Mouse (Mus musculus): ENCODE results near the gene Wwc2. TPM values are rescaled to one million over a fixed set of nuclear protein-coding genes. Genes with fewer than 3 reads are reported as not detected.

Wwc2 gene
- polyA plus RNA-seq, 1 experiment, result 8.7 TPM

DNA sequence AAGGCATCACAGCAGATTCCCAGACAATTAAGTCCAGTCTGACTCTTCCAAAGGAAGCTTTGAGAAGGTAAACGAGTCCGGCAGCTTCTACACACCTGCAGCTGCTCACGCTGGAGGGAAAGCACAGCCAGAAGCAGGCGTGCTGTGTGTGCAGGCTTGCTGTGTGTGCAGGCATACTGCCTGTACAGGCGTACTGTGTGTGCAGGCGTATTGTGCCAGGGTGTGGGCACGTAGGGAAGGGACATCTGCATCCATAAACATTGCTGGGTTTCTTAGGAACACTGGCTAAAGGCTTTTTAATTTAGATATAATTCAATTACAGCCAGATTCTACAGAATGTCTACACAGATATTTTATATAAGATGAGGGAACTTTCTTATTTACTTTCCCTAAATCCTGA is 59.4 kb downstream of the Wwc2 start:
- no peak overlapping the region for H3K27ac ChIP-seq (ENCODE audit: insufficient read depth, low read depth, low read length)
- no peak for TF ChIP-seq POLR2A (IDR thresholded peaks at IDR 0.05; ENCODE audit: borderline replicate concordance, low read depth, low read length)
- no peak for TF ChIP-seq CTCF (IDR thresholded peaks at IDR 0.05; ENCODE audit: low read depth, low read length)
- H3K4me3 ChIP-seq (ENCODE audit: insufficient read depth, low read length), result no peak overlapping the region

GRCm38 (mm10) chr8:47929615-47930014 is 61.1 kb downstream of the Wwc2 start:
- TF ChIP-seq POLR2A (IDR thresholded peaks at IDR 0.05; ENCODE audit: borderline replicate concordance, low read depth, low read length) (no peak), CTCF (IDR thresholded peaks at IDR 0.05; ENCODE audit: low read depth, low read length) (no peak)
- H3K4me3 ChIP-seq (ENCODE audit: insufficient read depth, low read length), result no peak overlapping the region

More for the DNA sequence above, 59.4 kb downstream of the Wwc2 start:
- H3K4me1 ChIP-seq (ENCODE audit: control insufficient read depth, insufficient read depth, low read length), result no peaks in the 10 kb centered on the region

GRCm38 (mm10) chr8:47928604-47929185 is 62.0 kb downstream of the Wwc2 start:
- TF ChIP-seq CTCF (IDR thresholded peaks at IDR 0.05; ENCODE audit: low read depth, low read length) (no peak), POLR2A (IDR thresholded peaks at IDR 0.05; ENCODE audit: borderline replicate concordance, low read depth, low read length) (no peak)
- no peak overlapping the region for H3K27ac ChIP-seq (ENCODE audit: insufficient read depth, low read depth, low read length)
- no peak overlapping the region for H3K4me3 ChIP-seq (ENCODE audit: insufficient read depth, low read length)
- no peaks in the 10 kb centered on the region for H3K4me1 ChIP-seq (ENCODE audit: control insufficient read depth, insufficient read depth, low read length)

More at GRCm38 (mm10) chr8:47929615-47930014, 61.1 kb downstream of the Wwc2 start:
- H3K4me1 ChIP-seq (ENCODE audit: control insufficient read depth, insufficient read depth, low read length), result no peaks in the 10 kb centered on the region
- no peak overlapping the region for H3K27ac ChIP-seq (ENCODE audit: insufficient read depth, low read depth, low read length)

GRCm38 (mm10) chr8:47924921-47925320 is 65.8 kb downstream of the Wwc2 start:
- no peak for TF ChIP-seq CTCF (IDR thresholded peaks at IDR 0.05; ENCODE audit: low read depth, low read length)
- TF ChIP-seq POLR2A (IDR thresholded peaks at IDR 0.05; ENCODE audit: borderline replicate concordance, low read depth, low read length), result no peak

GRCm38 (mm10) chr8:47922816-47923215 is 67.9 kb downstream of the Wwc2 start:
- TF ChIP-seq POLR2A (IDR thresholded peaks at IDR 0.05; ENCODE audit: borderline replicate concordance, low read depth, low read length), result no peak
- no peak overlapping the region for H3K4me3 ChIP-seq (ENCODE audit: insufficient read depth, low read length)
- H3K4me1 ChIP-seq (ENCODE audit: control insufficient read depth, insufficient read depth, low read length), result peaks cover 1% of the 10 kb centered on the region; the same call in 1 of the 2 replicates
- H3K27ac ChIP-seq (ENCODE audit: insufficient read depth, low read depth, low read length), result no peak overlapping the region

More at GRCm38 (mm10) chr8:47924921-47925320, 65.8 kb downstream of the Wwc2 start:
- Histone ChIP-seq H3K4me3 (ENCODE audit: insufficient read depth, low read length) (no peak overlapping the region), H3K27ac (ENCODE audit: insufficient read depth, low read depth, low read length) (no peak overlapping the region), H3K4me1 (ENCODE audit: control insufficient read depth, insufficient read depth, low read length) (no peaks in the 10 kb centered on the region)

DNA sequence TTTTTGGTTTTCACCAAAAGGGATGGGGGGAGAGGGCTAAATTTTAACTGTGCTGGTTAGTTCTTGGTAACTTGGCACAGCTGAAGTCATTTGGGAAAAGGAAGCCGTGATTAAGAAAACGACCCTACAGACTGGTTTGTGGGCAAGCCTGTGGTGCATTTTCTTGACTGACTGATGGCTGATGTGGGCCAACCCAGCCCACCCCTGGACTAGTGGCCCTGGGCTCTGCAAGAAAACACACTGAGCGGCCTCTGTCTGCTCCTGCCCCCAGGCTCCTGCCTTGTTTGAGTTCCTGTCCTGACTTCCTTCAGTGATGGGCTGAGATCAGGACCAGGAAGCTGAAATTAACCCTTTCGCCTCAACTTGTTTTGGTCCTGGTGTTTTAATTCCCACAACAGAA is 68.7 kb downstream of the Wwc2 start:
- H3K27ac ChIP-seq (ENCODE audit: insufficient read depth, low read depth, low read length), result no peak overlapping the region
- H3K4me3 ChIP-seq (ENCODE audit: insufficient read depth, low read length), result no peak overlapping the region
- peaks cover 7% of the 10 kb centered on the region for H3K4me1 ChIP-seq (ENCODE audit: control insufficient read depth, insufficient read depth, low read length)
- no peak for TF ChIP-seq POLR2A (IDR thresholded peaks at IDR 0.05; ENCODE audit: borderline replicate concordance, low read depth, low read length)
- TF ChIP-seq CTCF (IDR thresholded peaks at IDR 0.05; ENCODE audit: low read depth, low read length), result no peak

DNA sequence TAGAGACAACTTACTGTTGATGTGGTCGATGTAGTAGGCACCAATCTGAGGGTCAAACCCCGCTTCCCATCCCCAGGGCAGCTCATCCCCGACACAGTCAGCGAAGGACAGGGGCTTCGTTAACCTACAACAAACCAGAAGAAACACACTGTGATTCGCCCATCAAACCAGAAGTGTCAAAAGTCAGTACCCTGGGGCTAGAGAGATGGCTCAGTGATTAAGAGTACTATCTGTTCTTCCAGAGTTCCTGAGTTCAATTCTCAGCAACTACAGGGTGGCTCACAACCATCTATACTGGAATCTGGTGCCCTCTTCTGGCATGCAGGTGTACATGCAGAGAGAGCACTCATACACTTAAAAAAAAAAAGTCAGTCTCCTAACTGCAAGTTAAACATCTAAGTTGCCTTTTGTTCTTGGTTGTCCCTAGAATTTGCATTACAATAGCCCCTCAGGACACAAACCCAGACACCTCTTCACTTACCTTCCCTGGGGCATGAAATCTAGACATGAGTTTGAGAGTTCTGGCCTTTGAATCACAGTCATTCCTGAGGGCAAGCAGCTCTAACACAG is 70.1 kb downstream of the Wwc2 start:
- peaks cover 12% of the 10 kb centered on the region for H3K4me1 ChIP-seq (ENCODE audit: control insufficient read depth, insufficient read depth, low read length)
- no peak overlapping the region for H3K27ac ChIP-seq (ENCODE audit: insufficient read depth, low read depth, low read length)
- H3K4me3 ChIP-seq (ENCODE audit: insufficient read depth, low read length), result no peak overlapping the region
- TF ChIP-seq POLR2A (IDR thresholded peaks at IDR 0.05; ENCODE audit: borderline replicate concordance, low read depth, low read length) (no peak), CTCF (IDR thresholded peaks at IDR 0.05; ENCODE audit: low read depth, low read length) (no peak)

DNA sequence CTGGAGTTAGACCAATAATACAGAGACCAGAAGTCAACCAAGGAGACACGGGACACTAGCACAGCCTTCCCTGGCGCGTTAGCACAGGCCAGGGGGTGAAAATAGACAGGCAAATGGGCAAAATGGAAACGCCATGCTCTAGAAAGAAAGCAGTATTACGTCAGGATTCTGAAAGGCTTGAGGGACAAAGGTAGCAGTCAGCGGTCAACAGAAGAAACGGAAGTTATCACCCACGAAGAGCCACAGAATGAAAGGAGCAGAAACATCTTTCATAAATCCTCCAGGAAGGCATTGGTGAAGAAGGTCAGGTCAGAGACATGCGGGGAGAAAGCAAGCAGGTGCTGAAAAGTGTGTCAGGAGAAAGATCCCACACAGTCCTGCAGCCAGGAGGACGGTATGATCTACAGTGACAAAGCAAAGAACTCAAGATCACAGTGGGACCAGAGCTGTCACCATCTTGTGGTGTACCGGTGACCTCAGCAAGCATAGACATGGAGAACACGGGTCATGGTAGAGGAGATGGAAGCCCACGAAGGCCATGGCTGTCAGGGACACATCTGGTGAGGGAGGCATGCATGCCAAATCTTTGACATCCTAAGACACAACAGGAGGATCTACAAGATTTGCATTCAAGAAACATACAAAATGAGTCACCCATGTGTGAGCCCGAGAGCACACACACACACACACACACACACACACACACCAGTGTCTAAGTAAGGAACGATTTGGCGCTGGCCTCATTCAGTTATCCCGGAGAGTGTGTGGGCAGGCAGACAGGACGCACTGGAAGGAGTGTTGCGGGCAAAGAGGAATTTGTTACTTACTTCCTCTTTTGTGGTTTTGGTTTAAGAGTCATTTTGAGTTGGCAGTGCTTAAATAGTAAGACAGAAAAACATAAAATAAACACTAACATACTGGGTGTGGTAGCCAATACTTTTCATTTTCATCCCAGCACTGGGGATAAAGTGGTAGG is 73.4 kb downstream of the Wwc2 start:
- no peak overlapping the region for H3K27ac ChIP-seq (ENCODE audit: insufficient read depth, low read depth, low read length)
- TF ChIP-seq CTCF (IDR thresholded peaks at IDR 0.05; ENCODE audit: low read depth, low read length) (no peak), POLR2A (IDR thresholded peaks at IDR 0.05; ENCODE audit: borderline replicate concordance, low read depth, low read length) (no peak)
- peaks cover 12% of the 10 kb centered on the region for H3K4me1 ChIP-seq (ENCODE audit: control insufficient read depth, insufficient read depth, low read length)
- no peak overlapping the region for H3K4me3 ChIP-seq (ENCODE audit: insufficient read depth, low read length)

- Histone ChIP-seq H3K27ac (ENCODE audit: insufficient read depth, low read depth, low read length) (no peak overlapping the region), H3K4me1 (ENCODE audit: control insufficient read depth, insufficient read depth, low read length) (peaks cover 12% of the 10 kb centered on the region), H3K4me3 (ENCODE audit: insufficient read depth, low read length) (no peak overlapping the region)
- no peak for TF ChIP-seq CTCF (IDR thresholded peaks at IDR 0.05; ENCODE audit: low read depth, low read length)
- no peak for TF ChIP-seq POLR2A (IDR thresholded peaks at IDR 0.05; ENCODE audit: borderline replicate concordance, low read depth, low read length)
Observed at GRCm38 (mm10) chr8:47915521-47915920, 75.2 kb downstream of the Wwc2 start.

- Histone ChIP-seq H3K4me1 (ENCODE audit: control insufficient read depth, insufficient read depth, low read length) (peaks cover 12% of the 10 kb centered on the region), H3K27ac (ENCODE audit: insufficient read depth, low read depth, low read length) (no peak overlapping the region), H3K4me3 (ENCODE audit: insufficient read depth, low read length) (no peak overlapping the region)
- TF ChIP-seq POLR2A (IDR thresholded peaks at IDR 0.05; ENCODE audit: borderline replicate concordance, low read depth, low read length) (no peak), CTCF (IDR thresholded peaks at IDR 0.05; ENCODE audit: low read depth, low read length) (no peak)
Observed at GRCm38 (mm10) chr8:47914946-47915345, 75.8 kb downstream of the Wwc2 start.
